Comparison of ENCODE assay signal across 8 mouse cellular contexts in genomic region chr6:143167409-143167919, GRCm38 (mm10). TPM values are rescaled to one million over a fixed set of nuclear protein-coding genes. Genes with fewer than 3 reads are reported as not detected.
DNase-seq lines count a peak whose midpoint lies in the region; ATAC-seq lines count a peak whose summit lies in the region.

No protein-coding gene starts in this region.

- H3K4me3 ChIP-seq in hindbrain, embryonic 10.5 days = peak overlapping the region; percentile 83
- peak overlapping the region; percentile 91 for H3K4me3 ChIP-seq in liver, embryonic 11.5 days (ENCODE audit: low read depth, low read length)
- H3K4me3 ChIP-seq in neural tube, embryonic 13.5 days = peak overlapping the region; percentile 91

- DNase-seq in gastrocnemius, adult 18-20 months (ENCODE audit: low spot score) = peak; percentile 13
- no peak for DNase-seq in gastrocnemius, adult 8-10 months (ENCODE audit: low spot score in 2 of 2)
- DNase-seq in 3T3-L1 (ENCODE audit: low read depth, low spot score) = peak; percentile 60
- peak; percentile 37 for DNase-seq in c-Kit-positive CD71-positive TER-119-positive erythroid progenitor cells, embryonic 14.5 days (ENCODE audit: low spot score)
- no peak for DNase-seq in hindbrain, embryonic 10.5 days (ENCODE audit: low spot score)
- DNase-seq in liver, embryonic 11.5 days (ENCODE audit: low spot score) = no peak
- DNase-seq in spleen, postnatal 10 days (ENCODE audit: low spot score in 2 of 2) = no peak

- H3K9me3 ChIP-seq in hindbrain, embryonic 10.5 days = no peaks in the 10 kb centered on the region
- no peaks in the 10 kb centered on the region for H3K9me3 ChIP-seq in liver, embryonic 11.5 days (ENCODE audit: control insufficient read depth, low read length)
- no peaks in the 10 kb centered on the region for H3K9me3 ChIP-seq in neural tube, embryonic 13.5 days

- H3K4me2 ChIP-seq in liver, embryonic 11.5 days = peak overlapping the region; percentile 88
- peak overlapping the region; percentile 73 for H3K4me2 ChIP-seq in neural tube, embryonic 13.5 days

- peaks cover 15% of the 10 kb centered on the region; the same call in 1 of the 2 replicates for H3K27me3 ChIP-seq in hindbrain, embryonic 10.5 days (ENCODE audit: insufficient read depth, poor library complexity, severe bottlenecking)
- no peaks in the 10 kb centered on the region for H3K27me3 ChIP-seq in liver, embryonic 11.5 days (replicated peaks; ENCODE audit: control insufficient read depth, insufficient read depth, low read length)
- H3K27me3 ChIP-seq in neural tube, embryonic 13.5 days = no peaks in the 10 kb centered on the region

- WGBS in hindbrain, embryonic 10.5 days = 1% methylated on average over 60 of the region's 60 CpGs
- 1% methylated on average over 60 of the region's 60 CpGs for WGBS in liver, embryonic 11.5 days
- under 1% methylated on average over 58 of the region's 60 CpGs for WGBS in neural tube, embryonic 13.5 days

- ATAC-seq in liver, embryonic 11.5 days (replicated peaks; ENCODE audit: low FRiP score) = peak; percentile 63
- ATAC-seq in neural tube, embryonic 13.5 days (ENCODE audit: low read depth) = peak; percentile 51

- H3K9ac ChIP-seq in liver, embryonic 11.5 days (ENCODE audit: low read depth, low read length) = peak overlapping the region; percentile 92
- peak overlapping the region; percentile 94 for H3K9ac ChIP-seq in neural tube, embryonic 13.5 days

- peaks cover 34% of the 10 kb centered on the region for H3K4me1 ChIP-seq in hindbrain, embryonic 10.5 days (replicated peaks)
- peaks cover 18% of the 10 kb centered on the region for H3K4me1 ChIP-seq in liver, embryonic 11.5 days (replicated peaks; ENCODE audit: control insufficient read depth, insufficient read depth, low read length)
- H3K4me1 ChIP-seq in neural tube, embryonic 13.5 days (replicated peaks) = peaks cover 46% of the 10 kb centered on the region

- peak overlapping the region; percentile 96 for H3K27ac ChIP-seq in hindbrain, embryonic 10.5 days
- H3K27ac ChIP-seq in liver, embryonic 11.5 days (ENCODE audit: low read depth, low read length) = peak overlapping the region; percentile 86
- peak overlapping the region; percentile 95 for H3K27ac ChIP-seq in neural tube, embryonic 13.5 days (replicated peaks)

- peaks cover 20% of the 10 kb centered on the region for H3K36me3 ChIP-seq in hindbrain, embryonic 10.5 days
- H3K36me3 ChIP-seq in liver, embryonic 11.5 days (ENCODE audit: control insufficient read depth, insufficient read depth, low read length) = peaks cover 3% of the 10 kb centered on the region
- H3K36me3 ChIP-seq in neural tube, embryonic 13.5 days = peaks cover 8% of the 10 kb centered on the region; the same call in 1 of the 2 replicates

RNA-seq across cellular contexts. Expression of gene Etnk1, which starts 0.4 kb away (rescaled TPM):
- total RNA-seq in gastrocnemius, adult 18-20 months (2021) = 10 to 100 TPM; 16.4 to 16.6 TPM
- total RNA-seq in gastrocnemius, adult 8-10 months (2022) = 10 to 100 TPM; 14.4 to 17.9 (median 16.1) TPM
- polyA plus RNA-seq in hindbrain, embryonic 10.5 days (2016; fragmentation: Nextera tagmentation; extraction: Ambion mirVana) = 19.7 and 22.9 TPM in 2 replicates
- polyA plus RNA-seq in liver, embryonic 11.5 days (2014; fragmentation: Nextera tagmentation; extraction: Ambion mirVana) = 20.0 and 23.6 TPM in 2 replicates
- 35.4 and 37.0 TPM in 2 replicates for polyA plus RNA-seq in neural tube, embryonic 13.5 days (2015; fragmentation: Nextera tagmentation; extraction: Ambion mirVana)

Comparison
In these comparisons a context has a peak if more than half of its experiments do, and no peak if none do; other contexts are left out.
1. DNase-seq: peak in gastrocnemius, adult 18-20 months (single experiment), 3T3-L1 (single experiment) and c-Kit-positive CD71-positive TER-119-positive erythroid progenitor cells, embryonic 14.5 days (single experiment); none in gastrocnemius, adult 8-10 months (0 of 2), hindbrain, embryonic 10.5 days (single experiment), liver, embryonic 11.5 days (single experiment) and spleen, postnatal 10 days (0 of 2).
2. Peak in every context shown above with its lines, with median percentiles within 50 percentile points of each other: H3K27ac ChIP-seq and H3K4me3 ChIP-seq.